Mouse (Mus musculus): ENCODE results near the gene Macrod2. TPM values are rescaled to one million over a fixed set of nuclear protein-coding genes. Genes with fewer than 3 reads are reported as not detected.

Macrod2 gene
- polyA plus RNA-seq, 1 experiment from 2014 or later = 47.6 TPM

DNA sequence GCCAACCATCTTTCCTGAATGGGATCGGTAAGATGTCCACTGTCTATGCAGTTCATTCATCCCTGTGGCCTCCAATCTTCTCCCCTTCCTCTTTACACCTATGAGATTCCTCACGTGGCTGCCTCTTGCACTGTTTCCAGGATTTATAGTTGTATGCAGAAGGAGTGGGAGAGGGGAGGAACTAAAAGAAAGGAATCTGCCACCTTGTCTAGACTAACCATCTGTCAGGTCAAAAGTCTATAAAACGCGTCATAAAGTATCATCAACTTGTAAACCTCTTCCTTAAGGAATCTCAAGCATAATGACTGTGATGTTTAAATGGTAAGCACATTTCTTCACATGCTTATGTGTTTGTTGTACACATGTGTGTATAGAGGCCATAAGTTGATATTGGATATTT is 416.6 kb downstream of the Macrod2 start:
- Histone ChIP-seq H3K27ac (ENCODE audit: low read depth, low read length) (no peak overlapping the region), H3K4me2 (ENCODE audit: low read depth, low read length, severe bottlenecking) (no peak overlapping the region), H3K27me3 (ENCODE audit: control insufficient read depth, insufficient read depth, low read length) (no peaks in the 10 kb centered on the region), H3K4me3 (ENCODE audit: low read depth, low read length) (no peak overlapping the region), H3K9me3 (ENCODE audit: control insufficient read depth, low read length) (no peaks in the 10 kb centered on the region), H3K36me3 (ENCODE audit: control insufficient read depth, insufficient read depth, low read length) (no peaks in the 10 kb centered on the region), H3K9ac (ENCODE audit: low read length) (no peak overlapping the region), H3K4me1 (replicated peaks; ENCODE audit: control insufficient read depth, insufficient read depth, low read length) (no peaks in the 10 kb centered on the region)
- 94% methylated on average over 4 of the region's 4 CpGs for WGBS
- DNase-seq (ENCODE audit: low spot score) (no peak), ATAC-seq (replicated peaks; ENCODE audit: low FRiP score) (no peak)

GRCm38 (mm10) chr2:140819391-140820120 is 424.4 kb downstream of the Macrod2 start:
- no peak for ATAC-seq (replicated peaks; ENCODE audit: low FRiP score)
- no peaks in the 10 kb centered on the region for H3K9me3 ChIP-seq (ENCODE audit: control insufficient read depth, low read length)
- no peak overlapping the region for H3K4me3 ChIP-seq (ENCODE audit: low read depth, low read length)
- H3K4me1 ChIP-seq (replicated peaks; ENCODE audit: control insufficient read depth, insufficient read depth, low read length) = no peaks in the 10 kb centered on the region
- 67% methylated on average over 2 of the region's 2 CpGs for WGBS
- H3K9ac ChIP-seq (ENCODE audit: low read length) = no peak overlapping the region
- no peaks in the 10 kb centered on the region for H3K36me3 ChIP-seq (ENCODE audit: control insufficient read depth, insufficient read depth, low read length)
- no peak overlapping the region for H3K4me2 ChIP-seq (ENCODE audit: low read depth, low read length, severe bottlenecking)
- H3K27me3 ChIP-seq (ENCODE audit: control insufficient read depth, insufficient read depth, low read length) = no peaks in the 10 kb centered on the region
- DNase-seq (ENCODE audit: low spot score) = no peak
- H3K27ac ChIP-seq (ENCODE audit: low read depth, low read length) = no peak overlapping the region

GRCm38 (mm10) chr2:140822378-140822777 is 427.3 kb downstream of the Macrod2 start:
- ATAC-seq (replicated peaks; ENCODE audit: low FRiP score) = no peak

GRCm38 (mm10) chr2:140826241-140826640 is 431.1 kb downstream of the Macrod2 start:
- Histone ChIP-seq H3K27me3 (ENCODE audit: control insufficient read depth, insufficient read depth, low read length) (no peaks in the 10 kb centered on the region), H3K9me3 (ENCODE audit: control insufficient read depth, low read length) (no peaks in the 10 kb centered on the region), H3K4me2 (ENCODE audit: low read depth, low read length, severe bottlenecking) (no peak overlapping the region), H3K36me3 (ENCODE audit: control insufficient read depth, insufficient read depth, low read length) (no peaks in the 10 kb centered on the region), H3K4me1 (replicated peaks; ENCODE audit: control insufficient read depth, insufficient read depth, low read length) (no peaks in the 10 kb centered on the region), H3K4me3 (ENCODE audit: low read depth, low read length) (no peak overlapping the region), H3K27ac (ENCODE audit: low read depth, low read length) (no peak overlapping the region), H3K9ac (ENCODE audit: low read length) (no peak overlapping the region)
- 86% methylated on average over 2 of the region's 2 CpGs for WGBS
- ATAC-seq (replicated peaks; ENCODE audit: low FRiP score) (no peak), DNase-seq (ENCODE audit: low spot score) (no peak)

More at GRCm38 (mm10) chr2:140822378-140822777, 427.3 kb downstream of the Macrod2 start:
- no peak overlapping the region for H3K27ac ChIP-seq (ENCODE audit: low read depth, low read length)
- H3K4me1 ChIP-seq (replicated peaks; ENCODE audit: control insufficient read depth, insufficient read depth, low read length) = no peaks in the 10 kb centered on the region
- H3K27me3 ChIP-seq (ENCODE audit: control insufficient read depth, insufficient read depth, low read length) = no peaks in the 10 kb centered on the region
- H3K9me3 ChIP-seq (ENCODE audit: control insufficient read depth, low read length) = no peaks in the 10 kb centered on the region
- H3K9ac ChIP-seq (ENCODE audit: low read length) = no peak overlapping the region
- no peak for DNase-seq (ENCODE audit: low spot score)
- H3K4me2 ChIP-seq (ENCODE audit: low read depth, low read length, severe bottlenecking) = no peak overlapping the region
- WGBS = 92% methylated on average over 3 of the region's 3 CpGs
- no peak overlapping the region for H3K4me3 ChIP-seq (ENCODE audit: low read depth, low read length)
- no peaks in the 10 kb centered on the region for H3K36me3 ChIP-seq (ENCODE audit: control insufficient read depth, insufficient read depth, low read length)

DNA sequence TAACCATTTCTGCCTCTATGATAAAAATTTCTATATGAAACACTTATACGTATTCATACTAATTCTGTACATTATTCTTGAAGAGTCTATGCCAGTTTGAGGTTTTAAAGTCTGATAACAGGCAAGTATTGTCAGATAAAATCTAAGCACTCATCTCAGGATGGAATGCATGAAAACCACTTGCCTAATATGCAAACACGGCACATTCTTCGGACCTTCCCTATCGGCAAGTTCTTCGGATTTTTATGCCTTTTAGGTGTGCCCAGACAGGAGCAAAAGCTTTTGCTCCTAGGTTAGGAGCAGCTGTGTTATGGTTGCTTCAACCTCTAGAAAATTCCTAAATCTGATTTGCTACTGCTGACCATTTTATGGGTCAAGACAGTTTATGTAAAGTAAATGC is 433.8 kb downstream of the Macrod2 start:
- 89% methylated on average over 5 of the region's 5 CpGs for WGBS
- H3K27me3 ChIP-seq (ENCODE audit: control insufficient read depth, insufficient read depth, low read length) = no peaks in the 10 kb centered on the region

DNA sequence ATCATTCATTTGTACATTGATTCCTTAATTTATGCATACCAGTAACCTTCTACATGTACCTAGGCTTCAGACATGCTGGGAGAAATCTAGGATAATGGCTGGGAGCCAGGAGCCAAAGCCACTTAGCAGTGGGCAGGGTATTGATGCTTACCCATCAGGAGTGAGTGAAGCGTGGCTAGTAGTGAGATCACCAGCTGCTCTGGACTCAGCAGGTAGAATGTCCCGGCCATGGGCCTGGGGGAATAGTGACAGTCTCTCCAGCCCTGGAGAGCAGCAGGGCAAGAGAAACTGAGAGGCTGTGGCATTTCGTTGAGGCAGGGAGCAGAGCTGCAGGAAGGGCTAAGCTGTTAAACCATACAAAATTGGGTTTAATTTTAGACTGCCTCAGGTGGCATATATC is 435.0 kb downstream of the Macrod2 start:
- H3K4me2 ChIP-seq (ENCODE audit: low read depth, low read length, severe bottlenecking) = no peak overlapping the region
- H3K27ac ChIP-seq (ENCODE audit: low read depth, low read length) = no peak overlapping the region
- DNase-seq (ENCODE audit: low spot score) = no peak
- no peak overlapping the region for H3K9ac ChIP-seq (ENCODE audit: low read length)
- H3K9me3 ChIP-seq (ENCODE audit: control insufficient read depth, low read length) = no peaks in the 10 kb centered on the region
- no peak overlapping the region for H3K4me3 ChIP-seq (ENCODE audit: low read depth, low read length)
- H3K4me1 ChIP-seq (replicated peaks; ENCODE audit: control insufficient read depth, insufficient read depth, low read length) = no peaks in the 10 kb centered on the region
- WGBS = 61% methylated on average over 3 of the region's 3 CpGs
- no peak for ATAC-seq (replicated peaks; ENCODE audit: low FRiP score)
- no peaks in the 10 kb centered on the region for H3K36me3 ChIP-seq (ENCODE audit: control insufficient read depth, insufficient read depth, low read length)
- H3K27me3 ChIP-seq (ENCODE audit: control insufficient read depth, insufficient read depth, low read length) = no peaks in the 10 kb centered on the region

More for the DNA sequence above, 433.8 kb downstream of the Macrod2 start:
- H3K27ac ChIP-seq (ENCODE audit: low read depth, low read length) = no peak overlapping the region
- no peaks in the 10 kb centered on the region for H3K9me3 ChIP-seq (ENCODE audit: control insufficient read depth, low read length)
- no peak overlapping the region for H3K9ac ChIP-seq (ENCODE audit: low read length)
- no peak overlapping the region for H3K4me2 ChIP-seq (ENCODE audit: low read depth, low read length, severe bottlenecking)
- no peaks in the 10 kb centered on the region for H3K4me1 ChIP-seq (replicated peaks; ENCODE audit: control insufficient read depth, insufficient read depth, low read length)
- DNase-seq (ENCODE audit: low spot score) = no peak
- H3K4me3 ChIP-seq (ENCODE audit: low read depth, low read length) = no peak overlapping the region
- H3K36me3 ChIP-seq (ENCODE audit: control insufficient read depth, insufficient read depth, low read length) = no peaks in the 10 kb centered on the region
- no peak for ATAC-seq (replicated peaks; ENCODE audit: low FRiP score)

GRCm38 (mm10) chr2:140839371-140839770 is 444.3 kb downstream of the Macrod2 start:
- no peak overlapping the region for H3K4me2 ChIP-seq (ENCODE audit: low read depth, low read length, severe bottlenecking)

DNA sequence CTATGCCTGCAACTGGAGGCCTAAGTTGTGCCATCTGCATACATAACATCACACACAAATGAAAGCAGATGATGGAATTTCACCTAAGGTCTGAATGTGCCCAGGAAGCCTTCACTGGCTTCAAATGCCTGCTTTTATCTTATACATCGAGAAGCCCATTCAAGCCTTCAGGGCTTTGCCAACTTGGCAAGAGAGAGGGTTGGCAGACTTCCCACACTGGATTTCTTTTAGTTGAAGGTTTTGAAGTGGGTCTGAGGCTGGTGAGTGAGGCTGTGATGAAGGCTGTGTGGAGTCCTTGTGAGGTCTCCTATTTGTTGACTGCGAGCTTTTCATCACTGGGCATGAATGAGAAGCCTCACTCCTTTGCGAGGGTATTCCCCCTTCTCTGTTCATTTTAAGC is 444.8 kb downstream of the Macrod2 start:
- DNase-seq (ENCODE audit: low spot score) (peak; percentile 57), ATAC-seq (replicated peaks; ENCODE audit: low FRiP score) (peak; percentile 81)
- no peaks in the 10 kb centered on the region for H3K36me3 ChIP-seq (ENCODE audit: control insufficient read depth, insufficient read depth, low read length)
- H3K4me2 ChIP-seq (ENCODE audit: low read depth, low read length, severe bottlenecking) = no peak overlapping the region
- H3K9me3 ChIP-seq (ENCODE audit: control insufficient read depth, low read length) = no peaks in the 10 kb centered on the region
- H3K27ac ChIP-seq (ENCODE audit: low read depth, low read length) = no peak overlapping the region
- H3K27me3 ChIP-seq (ENCODE audit: control insufficient read depth, insufficient read depth, low read length) = no peaks in the 10 kb centered on the region
- H3K4me3 ChIP-seq (ENCODE audit: low read depth, low read length) = no peak overlapping the region
- H3K9ac ChIP-seq (ENCODE audit: low read length) = no peak overlapping the region
- 41% methylated on average over 3 of the region's 3 CpGs for WGBS
- H3K4me1 ChIP-seq (replicated peaks; ENCODE audit: control insufficient read depth, insufficient read depth, low read length) = no peaks in the 10 kb centered on the region; the same call in 1 of the 2 replicates

More at GRCm38 (mm10) chr2:140839371-140839770, 444.3 kb downstream of the Macrod2 start:
- no peak overlapping the region for H3K9ac ChIP-seq (ENCODE audit: low read length)
- no peak for DNase-seq (ENCODE audit: low spot score)
- 0 out of 2 replicates have a peak, but pooled peaks have one; percentile 40 for ATAC-seq (replicated peaks; ENCODE audit: low FRiP score)
- H3K4me1 ChIP-seq (replicated peaks; ENCODE audit: control insufficient read depth, insufficient read depth, low read length) = no peaks in the 10 kb centered on the region; the same call in 1 of the 2 replicates
- no peaks in the 10 kb centered on the region for H3K36me3 ChIP-seq (ENCODE audit: control insufficient read depth, insufficient read depth, low read length)
- WGBS = 3% methylated on average over 2 of the region's 2 CpGs
- H3K27me3 ChIP-seq (ENCODE audit: control insufficient read depth, insufficient read depth, low read length) = no peaks in the 10 kb centered on the region
- H3K27ac ChIP-seq (ENCODE audit: low read depth, low read length) = no peak overlapping the region
- H3K4me3 ChIP-seq (ENCODE audit: low read depth, low read length) = no peak overlapping the region
- H3K9me3 ChIP-seq (ENCODE audit: control insufficient read depth, low read length) = no peaks in the 10 kb centered on the region

DNA sequence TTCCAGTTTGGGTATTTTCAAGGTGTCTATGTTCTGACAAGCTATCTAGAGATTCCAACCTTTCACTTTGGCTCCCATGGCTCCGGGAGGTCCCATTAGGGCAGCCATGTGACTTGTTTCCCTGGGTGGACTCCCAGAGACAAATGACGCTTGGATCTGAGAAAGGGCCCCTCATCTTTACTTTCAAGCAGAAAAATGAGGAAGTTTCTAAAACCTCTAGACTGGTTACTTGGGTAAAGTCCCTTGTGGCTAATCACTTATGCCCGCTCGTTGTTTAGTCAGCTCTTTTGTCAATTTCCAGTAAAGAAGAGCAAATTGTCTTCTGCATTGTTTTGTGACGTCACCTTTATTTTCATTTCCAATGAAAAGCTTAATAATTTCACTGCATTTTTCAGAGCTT is 448.9 kb downstream of the Macrod2 start:
- H3K9ac ChIP-seq (ENCODE audit: low read length) = no peak overlapping the region
- no peak overlapping the region for H3K27ac ChIP-seq (ENCODE audit: low read depth, low read length)
- H3K36me3 ChIP-seq (ENCODE audit: control insufficient read depth, insufficient read depth, low read length) = no peaks in the 10 kb centered on the region
- no peaks in the 10 kb centered on the region; the same call in 1 of the 2 replicates for H3K4me1 ChIP-seq (replicated peaks; ENCODE audit: control insufficient read depth, insufficient read depth, low read length)
- no peak overlapping the region for H3K4me3 ChIP-seq (ENCODE audit: low read depth, low read length)
- WGBS = 88% methylated on average over 5 of the region's 5 CpGs
- no peak for DNase-seq (ENCODE audit: low spot score)
- no peaks in the 10 kb centered on the region for H3K9me3 ChIP-seq (ENCODE audit: control insufficient read depth, low read length)
- ATAC-seq (replicated peaks; ENCODE audit: low FRiP score) = no peak
- H3K4me2 ChIP-seq (ENCODE audit: low read depth, low read length, severe bottlenecking) = no peak overlapping the region
- no peaks in the 10 kb centered on the region for H3K27me3 ChIP-seq (ENCODE audit: control insufficient read depth, insufficient read depth, low read length)
